Mouse (Mus musculus): Measurements from ENCODE around the gene Ranbp3. TPM values are rescaled to one million over a fixed set of nuclear protein-coding genes. Genes with fewer than 3 reads are reported as not detected.

Gene Ranbp3
- total RNA-seq, 4 experiments from 2014 or later = 80.2 to 92.3 (median 84.3) TPM

- DNase-seq = no peak
These were observed 738 bp downstream of the Ranbp3 start for GRCm38 (mm10) chr17:56673647-56674416.

- peak; percentile 69 for DNase-seq
These were observed 8.7 kb downstream of the Ranbp3 start for GRCm38 (mm10) chr17:56681791-56682190.

- no peak for DNase-seq
These were observed 9.8 kb downstream of the Ranbp3 start for GRCm38 (mm10) chr17:56682880-56683279.

- no peak for DNase-seq
These were observed 10.5 kb downstream of the Ranbp3 start for GRCm38 (mm10) chr17:56683546-56684140.

GRCm38 (mm10) chr17:56684649-56685048 is 11.6 kb downstream of the Ranbp3 start:
- DNase-seq = no peak

GRCm38 (mm10) chr17:56686801-56687200 is 13.7 kb downstream of the Ranbp3 start:
- no peak for DNase-seq

- DNase-seq = no peak
These were observed 15.0 kb downstream of the Ranbp3 start for GRCm38 (mm10) chr17:56688045-56688444.

- DNase-seq = no peak
These were observed 15.6 kb downstream of the Ranbp3 start for GRCm38 (mm10) chr17:56688689-56689088.

- DNase-seq = no peak
These were observed 20.3 kb downstream of the Ranbp3 start for GRCm38 (mm10) chr17:56693395-56693794.

GRCm38 (mm10) chr17:56693851-56694310 is 20.8 kb downstream of the Ranbp3 start:
- peak; percentile 67 for DNase-seq

GRCm38 (mm10) chr17:56700451-56700850 is 27.4 kb downstream of the Ranbp3 start:
- no peak for DNase-seq

- DNase-seq = no peak
These were observed 29.9 kb downstream of the Ranbp3 start for GRCm38 (mm10) chr17:56703038-56703437.

- DNase-seq = no peak
These were observed 33.4 kb downstream of the Ranbp3 start for GRCm38 (mm10) chr17:56706515-56706914.

- DNase-seq = no peak
These were observed 35.6 kb downstream of the Ranbp3 start for GRCm38 (mm10) chr17:56708692-56709091.

GRCm38 (mm10) chr17:56709708-56710107 is 36.6 kb downstream of the Ranbp3 start:
- no peak for DNase-seq

GRCm38 (mm10) chr17:56715360-56715759 is 42.3 kb downstream of the Ranbp3 start:
- DNase-seq = no peak

- DNase-seq = peak; percentile 47
These were observed 43.0 kb downstream of the Ranbp3 start for GRCm38 (mm10) chr17:56715914-56716654.

- DNase-seq = peak; percentile 98
These were observed 43.7 kb downstream of the Ranbp3 start for GRCm38 (mm10) chr17:56716655-56717362.

- peak; percentile 86 for DNase-seq
These were observed 44.4 kb downstream of the Ranbp3 start, which contains the start of the genes Ndufa11 and Vmac for GRCm38 (mm10) chr17:56717363-56718058. Gene Ndufa11 (plus strand): TSS chr17:56717767. Gene Vmac (minus strand): TSS chr17:56718022.

- DNase-seq = peak; percentile 62
These were observed 49.3 kb downstream of the Ranbp3 start for GRCm38 (mm10) chr17:56722441-56722840.

GRCm38 (mm10) chr17:56723419-56724161 is 50.5 kb downstream of the Ranbp3 start:
- no peak for DNase-seq
